Mouse (Mus musculus) heart, embryonic 16.5 days (tissue): ENCODE measurements around the gene Gzme. TPM values are rescaled to one million over a fixed set of nuclear protein-coding genes. Genes with fewer than 3 reads are reported as not detected.
"Not testable (repeated sequence)": the region's sequence is repeated elsewhere in the genome, so short reads cannot be mapped to it uniquely, and the experiment has no call there.

Source experiments
- ATAC-seq: fragments of 200-750 bp; cut with Nextera tagmentation; replicated peaks from 2 replicates; pipeline ENCODE4 v1.8.0; 2017; ENCODE audit warnings: moderate number of reproducible peaks; ENCODE audit not compliant: insufficient read depth, low FRiP score; ENCODE audit errors: extremely low read depth
- H3K27ac ChIP-seq: fragments of 300-500 bp; sonication (generic); 2 replicates; pipeline ENCODE4 v1.5.1; 2014; ENCODE audit warnings: mild to moderate bottlenecking, low read length, control low read depth, moderate library complexity
- H3K27me3 ChIP-seq: fragments of 300-500 bp; sonication (generic); 2 replicates; pipeline ENCODE4 v1.6.1; 2014; ENCODE audit warnings: low read length, mixed read lengths; ENCODE audit not compliant: control insufficient read depth, insufficient read depth
- H3K36me3 ChIP-seq: fragments of 300-500 bp; sonication (generic); 2 replicates; pipeline ENCODE4 v1.6.1; 2014; ENCODE audit not compliant: control insufficient read depth, insufficient read depth
- H3K4me1 ChIP-seq: fragments of 300-500 bp; sonication (generic); 2 replicates; pipeline ENCODE4 v1.6.1; 2014; ENCODE audit warnings: low read length, mixed read lengths; ENCODE audit not compliant: control insufficient read depth, insufficient read depth
- H3K4me2 ChIP-seq: fragments of 300-500 bp; sonication (generic); 2 replicates; pipeline ENCODE4 v1.6.1; 2014; ENCODE audit warnings: low read depth, mild to moderate bottlenecking, control low read depth, low read length
- H3K4me3 ChIP-seq: fragments of 300-500 bp; sonication (generic); 2 replicates; pipeline ENCODE4 v1.5.1; 2014; ENCODE audit warnings: mild to moderate bottlenecking, control low read depth, low read length
- H3K9ac ChIP-seq: fragments of 300-500 bp; sonication (generic); 2 replicates; pipeline ENCODE4 v1.6.1; 2014; ENCODE audit warnings: low read length, control low read depth
- H3K9me3 ChIP-seq: fragments of 300-500 bp; sonication (generic); replicated peaks from 2 replicates; pipeline ENCODE4 v1.6.1; 2016; ENCODE audit warnings: low read length; ENCODE audit not compliant: control insufficient read depth
- WGBS: fragments of 180-500 bp; shearing (Covaris S2); extraction: QIAGEN DNeasy Blood & Tissue Kit; methylation state at CpG from one replicate; pipeline ENCODE4 v1.1.7; 2014; 5-methylcytosine and 5-hydroxymethylcytosine counted together
- polyA plus RNA-seq: library from polyadenylated mRNA; unstranded; fragments of >200 nt; fragmentation: Nextera tagmentation; extraction: Ambion mirVana; gene quantifications from 2 replicates; pipeline ENCODE4 v1.2.1, GENCODE M21; 2015

The Gzme gene
- polyA plus RNA-seq, 1 experiment from 2014 or later: not detected

GRCm38 (mm10) chr14:56115531-56116310 is 4.7 kb downstream of the Gzme start:
- H3K9ac ChIP-seq, H3K9me3 ChIP-seq, ATAC-seq, H3K4me1 ChIP-seq, H3K4me3 ChIP-seq, H3K27me3 ChIP-seq, H3K27ac ChIP-seq, H3K4me2 ChIP-seq, H3K36me3 ChIP-seq: not testable (repeated sequence)
- WGBS: 83% methylated on average over 33 of the region's 33 CpGs

DNA sequence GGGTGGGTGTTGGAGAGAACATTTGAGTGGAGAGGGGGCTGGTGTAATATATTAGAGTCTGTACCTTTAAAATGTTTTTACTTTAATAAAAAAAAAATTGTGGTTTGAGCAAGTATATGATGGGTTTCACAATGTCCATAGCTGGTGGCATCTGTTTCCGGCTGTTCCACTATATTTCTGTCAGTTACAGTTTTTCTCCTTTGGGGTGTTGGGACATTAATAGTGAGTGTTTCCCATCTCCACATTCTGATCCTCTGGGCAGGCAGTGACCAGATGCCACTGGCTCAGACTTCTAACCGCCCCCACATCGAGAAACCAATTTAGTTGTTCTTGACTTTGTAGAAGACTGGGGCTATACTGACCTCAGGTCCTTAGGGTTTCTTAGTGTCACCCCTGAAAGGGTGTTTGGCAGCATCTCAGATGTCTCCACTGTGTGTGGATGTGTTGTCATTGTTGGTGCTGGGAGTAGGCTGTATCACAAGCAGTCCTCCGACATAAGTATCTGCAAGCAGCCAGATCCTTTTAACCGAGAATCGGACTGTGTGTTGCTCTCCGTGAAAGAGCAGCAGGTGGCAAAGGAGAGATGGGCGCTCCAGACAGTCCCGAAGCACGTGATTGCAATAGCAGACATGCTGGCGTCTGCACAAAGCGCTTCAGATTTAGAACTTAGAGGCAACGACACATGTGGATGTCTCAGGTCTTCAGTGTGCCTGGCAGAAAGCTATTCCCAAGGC is 14.8 kb downstream of the Gzme start:
- Histone ChIP-seq H3K4me1 (no peaks in the 10 kb centered on the region), H3K9me3 (no peaks in the 10 kb centered on the region), H3K4me3 (no peak overlapping the region), H3K27ac (no peak overlapping the region), H3K9ac (no peak overlapping the region), H3K36me3 (no peaks in the 10 kb centered on the region), H3K27me3 (no peaks in the 10 kb centered on the region), H3K4me2 (no peak overlapping the region)
- no peak for ATAC-seq
- WGBS: 73% methylated on average over 13 of the region's 13 CpGs

DNA sequence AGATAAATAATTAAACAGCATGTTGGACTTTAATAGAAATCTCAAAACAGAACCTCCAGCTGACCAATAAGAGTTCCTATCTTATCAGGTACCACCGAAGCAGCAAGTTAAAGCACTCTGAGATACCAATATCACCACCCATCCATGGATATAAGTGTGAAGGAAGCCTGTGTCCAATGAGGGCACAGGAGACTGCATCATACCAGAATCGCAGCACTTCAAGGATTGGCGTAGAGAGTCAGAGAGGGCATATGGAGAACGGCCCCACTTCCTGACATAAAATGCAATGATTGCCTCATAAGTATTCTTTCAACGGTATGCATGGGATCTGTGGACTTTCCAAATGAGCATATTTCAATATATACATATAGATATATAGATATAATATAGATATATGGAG is 15.4 kb downstream of the Gzme start:
- H3K27ac ChIP-seq: no peak overlapping the region

GRCm38 (mm10) chr14:56103452-56103851 is 17.0 kb downstream of the Gzme start:
- Histone ChIP-seq H3K4me3 (no peak overlapping the region), H3K4me2 (no peak overlapping the region), H3K27me3 (no peaks in the 10 kb centered on the region), H3K27ac (no peak overlapping the region), H3K9me3 (no peaks in the 10 kb centered on the region), H3K36me3 (no peaks in the 10 kb centered on the region), H3K4me1 (no peaks in the 10 kb centered on the region), H3K9ac (no peak overlapping the region)
- 62% methylated on average over 3 of the region's 3 CpGs for WGBS
- no peak for ATAC-seq

More for the DNA sequence above, 15.4 kb downstream of the Gzme start:
- 71% methylated on average over 5 of the region's 5 CpGs for WGBS
- H3K4me2 ChIP-seq: no peak overlapping the region
- no peaks in the 10 kb centered on the region for H3K9me3 ChIP-seq
- no peak overlapping the region for H3K9ac ChIP-seq
- H3K4me1 ChIP-seq: no peaks in the 10 kb centered on the region
- no peaks in the 10 kb centered on the region for H3K36me3 ChIP-seq
- no peak for ATAC-seq
- no peaks in the 10 kb centered on the region for H3K27me3 ChIP-seq
- H3K4me3 ChIP-seq: no peak overlapping the region

- Histone ChIP-seq H3K27ac (no peak within 1 kb of the TSS), H3K4me2 (no peak within 1 kb of the TSS), H3K9ac (no peak within 1 kb of the TSS), H3K4me3 (no peak within 1 kb of the TSS), H3K4me1 (peaks cover 1% of the 10 kb centered on the region; the same call in 1 of the 2 replicates), H3K27me3 (no peaks in the 10 kb centered on the region), H3K9me3 (no peaks in the 10 kb centered on the region), H3K36me3 (no peaks in the 10 kb centered on the region)
- no peak for ATAC-seq
- WGBS: 61% methylated on average over 10 of the region's 10 CpGs
Observed at GRCm38 (mm10) chr14:56102386-56102785, 18.0 kb downstream of the Gzme start, which contains the start of gene Ctsg. Gene Ctsg, minus strand, starts transcription at chr14:56102574.

DNA sequence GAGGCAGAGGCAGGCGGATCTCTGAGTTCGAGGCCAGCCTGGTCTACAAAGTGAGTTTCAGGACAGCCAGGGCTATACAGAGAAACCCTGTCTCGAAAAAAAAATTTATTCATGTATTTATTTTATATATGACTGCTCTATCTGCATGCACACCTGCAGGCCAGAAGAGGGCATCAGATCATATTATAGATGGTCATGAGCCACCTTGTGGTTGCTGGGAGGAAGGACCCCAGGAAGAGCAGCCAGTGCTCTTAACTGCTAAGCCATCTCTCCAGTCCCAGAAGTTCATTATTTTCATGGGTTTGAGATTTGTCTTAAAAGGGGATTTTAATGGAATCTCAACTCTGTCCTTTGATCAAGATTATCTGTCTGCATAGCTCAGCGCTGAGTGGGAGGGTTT is 21.5 kb downstream of the Gzme start:
- H3K9ac ChIP-seq: no peak overlapping the region
- H3K27ac ChIP-seq: no peak overlapping the region
- 81% methylated on average over 4 of the region's 4 CpGs for WGBS
- H3K27me3 ChIP-seq: no peaks in the 10 kb centered on the region
- no peak overlapping the region for H3K4me2 ChIP-seq
- H3K9me3 ChIP-seq: no peaks in the 10 kb centered on the region
- H3K36me3 ChIP-seq: no peaks in the 10 kb centered on the region
- H3K4me3 ChIP-seq: no peak overlapping the region
- ATAC-seq: no peak
- H3K4me1 ChIP-seq: peaks cover 3% of the 10 kb centered on the region; the same call in 1 of the 2 replicates

- no peaks in the 10 kb centered on the region for H3K27me3 ChIP-seq
- no peak overlapping the region for H3K27ac ChIP-seq
- no peaks in the 10 kb centered on the region for H3K36me3 ChIP-seq
- no peak overlapping the region for H3K4me3 ChIP-seq
- 37% methylated on average over 1 of the region's 1 CpGs for WGBS
- peak; percentile 18; the same call in 1 of the 2 replicates for ATAC-seq
- peaks cover 3% of the 10 kb centered on the region; the same call in 1 of the 2 replicates for H3K4me1 ChIP-seq
- H3K9me3 ChIP-seq: no peaks in the 10 kb centered on the region
- H3K9ac ChIP-seq: no peak overlapping the region
- H3K4me2 ChIP-seq: no peak overlapping the region
Observed at GRCm38 (mm10) chr14:56097597-56097996, 22.8 kb downstream of the Gzme start.

DNA sequence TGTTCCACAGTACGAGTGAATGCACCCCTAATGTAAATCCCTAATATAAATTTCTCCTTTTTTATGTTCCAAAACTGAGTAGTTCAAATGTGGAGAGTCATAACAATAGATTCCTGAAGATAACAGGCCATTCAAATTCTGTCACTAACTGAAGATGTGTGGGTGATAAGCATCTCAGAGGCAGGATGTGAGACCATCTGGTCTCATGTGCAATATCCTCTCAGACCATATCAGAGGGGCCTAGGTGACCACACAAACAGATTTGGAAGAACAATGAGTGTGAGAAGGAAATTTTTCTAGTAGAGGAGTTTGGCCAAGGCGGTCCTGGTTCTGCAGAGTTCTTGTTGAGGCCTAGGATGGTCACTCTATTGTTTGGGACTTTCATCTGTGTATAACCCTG is 27.1 kb downstream of the Gzme start:
- Histone ChIP-seq H3K27me3 (no peaks in the 10 kb centered on the region), H3K9me3 (no peaks in the 10 kb centered on the region), H3K4me1 (peaks cover 3% of the 10 kb centered on the region; the same call in 1 of the 2 replicates), H3K27ac (no peak overlapping the region), H3K9ac (no peak overlapping the region), H3K4me3 (no peak overlapping the region), H3K36me3 (no peaks in the 10 kb centered on the region), H3K4me2 (no peak overlapping the region)
- 66% methylated on average over 2 of the region's 2 CpGs for WGBS
- no peak for ATAC-seq

GRCm38 (mm10) chr14:56086711-56087110 is 33.7 kb downstream of the Gzme start:
- no peaks in the 10 kb centered on the region for H3K9me3 ChIP-seq
- H3K4me3 ChIP-seq: no peak overlapping the region
- no peaks in the 10 kb centered on the region for H3K4me1 ChIP-seq
- WGBS: 61% methylated on average over 3 of the region's 3 CpGs
- no peak overlapping the region for H3K9ac ChIP-seq
- no peak overlapping the region for H3K4me2 ChIP-seq
- no peak for ATAC-seq
- H3K27ac ChIP-seq: no peak overlapping the region
- no peaks in the 10 kb centered on the region for H3K27me3 ChIP-seq
- H3K36me3 ChIP-seq: no peaks in the 10 kb centered on the region
